Mouse (Mus musculus) liver, embryonic 16.5 days (tissue): Measurements from ENCODE around the gene Slc15a3. TPM values are rescaled to one million over a fixed set of nuclear protein-coding genes. Genes with fewer than 3 reads are reported as not detected.

Experiments
- ATAC-seq: fragments of 200-750 bp; cut with Nextera tagmentation; 2 replicates; pipeline ENCODE4 v1.8.0; 2017; ENCODE audit warnings: low read depth, mild to moderate bottlenecking, moderate number of reproducible peaks, moderate library complexity
- H3K27ac ChIP-seq: fragments of 300-500 bp; sonication (generic); 2 replicates; pipeline ENCODE4 v1.5.1; 2014; ENCODE audit warnings: mild to moderate bottlenecking, low read length
- H3K27me3 ChIP-seq: fragments of 300-500 bp; sonication (generic); 2 replicates; pipeline ENCODE4 v1.6.1; 2014; ENCODE audit warnings: low read depth, low read length, mixed read lengths; ENCODE audit not compliant: control insufficient read depth, insufficient read depth
- H3K36me3 ChIP-seq: fragments of 300-500 bp; sonication (generic); 2 replicates; pipeline ENCODE4 v1.6.1; 2014; ENCODE audit warnings: mild to moderate bottlenecking; ENCODE audit not compliant: control insufficient read depth, insufficient read depth
- H3K4me1 ChIP-seq: fragments of 300-500 bp; sonication (generic); 2 replicates; pipeline ENCODE4 v1.6.1; 2014; ENCODE audit warnings: low read depth, low read length, mixed read lengths; ENCODE audit not compliant: control insufficient read depth
- H3K4me2 ChIP-seq: fragments of 300-500 bp; sonication (generic); 2 replicates; pipeline ENCODE4 v1.6.1; 2014; ENCODE audit warnings: low read depth, low read length, mixed read lengths
- H3K4me3 ChIP-seq: fragments of 300-500 bp; sonication (generic); 2 replicates; pipeline ENCODE4 v1.5.1; 2014; ENCODE audit warnings: low read depth, mild to moderate bottlenecking, low read length
- H3K9ac ChIP-seq: fragments of 300-500 bp; sonication (generic); 2 replicates; pipeline ENCODE4 v1.6.1; 2014; ENCODE audit warnings: low read depth, low read length
- H3K9me3 ChIP-seq: fragments of 300-500 bp; sonication (generic); replicated peaks from 2 replicates; pipeline ENCODE4 v1.6.1; 2016; ENCODE audit warnings: low read length; ENCODE audit not compliant: control insufficient read depth
- WGBS: fragments of 180-500 bp; shearing (Covaris S2); extraction: QIAGEN DNeasy Blood & Tissue Kit; methylation state at CpG from one replicate; pipeline ENCODE4 v1.1.7; 2014; ENCODE audit not compliant: insufficient replicate concordance; 5-methylcytosine and 5-hydroxymethylcytosine counted together
- polyA plus RNA-seq: library from polyadenylated mRNA; unstranded; fragments of >200 nt; fragmentation: Nextera tagmentation; extraction: Ambion mirVana; gene quantifications from 2 replicates; pipeline ENCODE4 v1.2.1, GENCODE M21; 2015

Gene Slc15a3
- polyA plus RNA-seq, 1 experiment from 2014 or later = 1.8 TPM

DNA sequence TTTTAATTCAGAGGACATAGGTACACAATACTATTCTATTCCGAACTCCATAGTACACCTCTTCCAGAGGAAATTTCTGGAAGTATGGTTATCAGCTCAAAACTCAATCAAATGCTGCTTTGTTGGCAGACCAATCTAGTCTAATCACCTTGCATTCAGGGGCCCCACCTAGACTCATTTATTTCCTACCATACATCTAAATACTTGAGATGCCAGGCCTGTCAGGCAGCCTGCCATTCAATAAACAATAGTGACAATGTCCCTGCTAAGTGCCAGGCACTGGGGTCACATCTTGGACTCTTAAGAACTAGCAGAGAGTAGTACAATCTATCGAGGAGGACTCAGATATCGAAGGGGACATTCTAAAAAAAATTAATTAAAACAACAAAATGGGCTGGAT lies 52.7 kb downstream of the Slc15a3 start:
- Histone ChIP-seq H3K36me3 (no peaks in the 10 kb centered on the region), H3K4me1 (peaks cover 13% of the 10 kb centered on the region), H3K27ac (no peak overlapping the region), H3K27me3 (no peaks in the 10 kb centered on the region), H3K9me3 (no peaks in the 10 kb centered on the region), H3K4me2 (no peak overlapping the region), H3K4me3 (no peak overlapping the region), H3K9ac (no peak overlapping the region)
- ATAC-seq = no peak
- WGBS = 66% methylated on average over 3 of the region's 3 CpGs

DNA sequence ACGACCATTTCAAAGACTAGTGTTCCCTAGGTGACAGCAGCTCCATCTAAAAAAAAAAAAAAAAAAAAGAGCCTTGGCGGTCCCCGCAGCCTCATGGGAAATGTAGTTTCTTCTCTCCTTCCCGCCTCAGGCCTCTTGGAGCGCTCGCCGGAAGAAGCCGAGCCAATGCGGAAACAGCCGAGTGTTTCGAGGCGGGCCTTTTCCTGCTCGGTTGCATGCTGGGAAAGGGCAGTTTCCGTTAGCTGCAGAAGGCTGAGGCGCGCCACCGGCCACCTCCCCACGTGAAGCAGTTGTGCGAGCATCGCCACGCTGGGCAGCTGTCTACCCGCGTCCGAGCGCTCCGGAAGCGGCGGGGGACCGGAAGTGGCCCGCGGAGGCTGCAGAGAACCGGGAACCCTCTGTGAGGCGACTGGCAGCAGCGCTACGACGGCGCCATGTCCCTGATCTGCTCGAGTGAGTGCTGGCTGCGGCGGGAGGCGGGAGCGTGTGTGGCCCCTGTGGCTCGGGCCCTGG lies 55.5 kb downstream of the Slc15a3 start, which contains the start of gene Prpf19:
TSS of gene Prpf19 (plus strand) at position 216 of the 513 bp plus-strand sequence.
- H3K4me3 ChIP-seq = peak within 1 kb of the TSS; percentile 84
- WGBS = under 1% methylated on average over 42 of the region's 43 CpGs
- H3K36me3 ChIP-seq = peaks cover 6% of the 10 kb centered on the region
- H3K27ac ChIP-seq = peak within 1 kb of the TSS; percentile 78
- peak within 1 kb of the TSS; percentile 80 for H3K4me2 ChIP-seq
- peak; percentile 97 for ATAC-seq
- no peaks in the 10 kb centered on the region for H3K27me3 ChIP-seq
- peak within 1 kb of the TSS; percentile 82 for H3K9ac ChIP-seq
- peaks cover 13% of the 10 kb centered on the region for H3K4me1 ChIP-seq
- H3K9me3 ChIP-seq = no peaks in the 10 kb centered on the region

DNA sequence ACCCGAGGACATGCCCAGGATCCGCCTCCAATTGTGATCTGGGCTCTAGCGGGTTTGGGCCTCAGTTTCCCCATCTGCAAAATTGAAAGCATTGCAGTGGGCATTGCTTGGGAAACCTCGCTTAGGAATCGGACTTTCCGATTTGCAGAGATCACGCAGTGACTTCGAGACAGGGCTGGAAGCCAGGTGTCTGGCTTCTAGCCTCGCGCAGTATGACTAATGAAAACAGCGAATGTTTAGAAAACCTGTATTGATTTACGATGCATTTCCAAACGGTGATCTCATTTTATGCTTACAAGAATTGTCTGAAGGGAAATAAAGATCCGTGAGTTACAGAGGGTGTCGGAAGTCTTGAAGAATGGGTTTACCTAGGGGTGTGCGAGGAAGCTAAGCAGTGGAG lies 56.2 kb downstream of the Slc15a3 start:
- peak overlapping the region; percentile 78 for H3K27ac ChIP-seq
- no peaks in the 10 kb centered on the region for H3K27me3 ChIP-seq
- H3K4me2 ChIP-seq = peak overlapping the region; percentile 80
- peaks cover 13% of the 10 kb centered on the region for H3K4me1 ChIP-seq
- no peak for ATAC-seq
- no peaks in the 10 kb centered on the region for H3K9me3 ChIP-seq
- peaks cover 12% of the 10 kb centered on the region for H3K36me3 ChIP-seq
- H3K9ac ChIP-seq = peak overlapping the region; percentile 82
- WGBS = 1% methylated on average over 16 of the region's 16 CpGs
- peak overlapping the region; percentile 84 for H3K4me3 ChIP-seq

DNA sequence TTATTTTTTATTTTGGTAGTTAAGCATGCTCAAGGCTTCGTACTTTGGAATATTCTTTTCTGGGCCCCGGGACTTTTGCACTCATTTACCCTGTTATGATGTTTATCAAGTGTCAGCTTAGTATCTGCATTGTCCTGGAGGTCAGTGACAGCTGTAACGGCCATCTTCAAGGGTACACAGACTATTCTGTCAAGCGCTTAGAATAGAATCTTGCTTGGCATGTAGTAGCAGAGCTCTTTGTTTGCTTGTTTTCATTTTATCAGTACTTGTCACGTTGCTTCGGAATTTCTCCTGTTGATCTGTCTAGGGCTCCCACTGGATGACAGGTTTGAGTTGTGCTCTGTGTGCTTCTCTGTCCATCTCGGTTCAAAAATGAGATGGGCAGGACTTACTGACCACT lies 57.3 kb downstream of the Slc15a3 start:
- peaks cover 13% of the 10 kb centered on the region for H3K4me1 ChIP-seq
- H3K4me3 ChIP-seq = peak overlapping the region; percentile 84; the same call in 1 of the 2 replicates
- H3K27ac ChIP-seq = no peak overlapping the region
- no peak for ATAC-seq
- H3K9me3 ChIP-seq = no peaks in the 10 kb centered on the region
- peaks cover 22% of the 10 kb centered on the region for H3K36me3 ChIP-seq
- H3K9ac ChIP-seq = peak overlapping the region; percentile 82
- H3K27me3 ChIP-seq = no peaks in the 10 kb centered on the region
- 59% methylated on average over 7 of the region's 7 CpGs for WGBS
- H3K4me2 ChIP-seq = peak overlapping the region; percentile 80

DNA sequence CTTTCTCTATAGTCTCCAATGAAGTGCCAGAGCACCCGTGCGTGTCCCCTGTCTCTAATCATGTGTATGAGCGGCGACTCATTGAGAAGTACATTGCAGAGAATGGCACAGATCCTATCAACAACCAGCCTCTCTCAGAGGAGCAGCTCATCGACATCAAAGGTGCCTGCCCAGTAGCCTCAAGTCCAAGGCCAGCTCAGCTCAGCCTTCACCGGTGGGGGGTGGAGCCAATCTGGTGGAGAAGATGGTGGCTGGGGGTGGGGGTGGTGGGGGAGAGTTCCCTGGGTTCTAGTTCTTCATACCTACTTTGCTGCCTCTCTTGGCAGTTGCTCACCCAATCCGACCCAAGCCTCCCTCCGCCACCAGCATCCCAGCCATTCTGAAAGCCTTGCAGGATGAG lies 58.0 kb downstream of the Slc15a3 start:
- H3K9ac ChIP-seq = no peak overlapping the region
- peaks cover 29% of the 10 kb centered on the region for H3K36me3 ChIP-seq
- 73% methylated on average over 8 of the region's 8 CpGs for WGBS
- H3K4me3 ChIP-seq = no peak overlapping the region
- no peak overlapping the region for H3K4me2 ChIP-seq
- no peaks in the 10 kb centered on the region for H3K9me3 ChIP-seq
- H3K27ac ChIP-seq = no peak overlapping the region
- H3K27me3 ChIP-seq = no peaks in the 10 kb centered on the region
- H3K4me1 ChIP-seq = peaks cover 13% of the 10 kb centered on the region
- no peak for ATAC-seq

DNA sequence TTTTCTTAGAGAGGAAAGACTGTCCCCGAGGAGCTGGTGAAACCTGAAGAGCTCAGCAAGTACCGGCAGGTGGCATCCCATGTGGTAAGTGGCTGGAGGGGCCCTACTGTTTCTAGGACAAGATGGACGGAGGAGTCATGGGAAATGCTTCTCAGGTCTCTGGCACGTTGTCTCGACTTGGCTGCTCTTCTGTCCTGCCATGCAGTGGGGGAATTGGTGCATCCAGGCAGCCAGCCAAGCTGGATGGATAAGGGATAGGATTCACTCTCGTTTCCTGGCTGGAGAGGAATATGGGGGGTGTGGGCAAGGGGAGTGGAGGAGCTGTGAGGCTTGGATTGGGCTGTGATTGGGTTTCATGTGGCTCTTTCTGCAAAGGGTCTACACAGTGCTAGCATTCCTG lies 60.8 kb downstream of the Slc15a3 start:
- WGBS = 79% methylated on average over 6 of the region's 6 CpGs
- no peak overlapping the region for H3K4me2 ChIP-seq
- ATAC-seq = no peak
- H3K9me3 ChIP-seq = no peaks in the 10 kb centered on the region
- no peak overlapping the region for H3K4me3 ChIP-seq
- peaks cover 48% of the 10 kb centered on the region for H3K36me3 ChIP-seq
- H3K27me3 ChIP-seq = no peaks in the 10 kb centered on the region
- no peak overlapping the region for H3K9ac ChIP-seq
- H3K27ac ChIP-seq = no peak overlapping the region
- peaks cover 10% of the 10 kb centered on the region for H3K4me1 ChIP-seq

DNA sequence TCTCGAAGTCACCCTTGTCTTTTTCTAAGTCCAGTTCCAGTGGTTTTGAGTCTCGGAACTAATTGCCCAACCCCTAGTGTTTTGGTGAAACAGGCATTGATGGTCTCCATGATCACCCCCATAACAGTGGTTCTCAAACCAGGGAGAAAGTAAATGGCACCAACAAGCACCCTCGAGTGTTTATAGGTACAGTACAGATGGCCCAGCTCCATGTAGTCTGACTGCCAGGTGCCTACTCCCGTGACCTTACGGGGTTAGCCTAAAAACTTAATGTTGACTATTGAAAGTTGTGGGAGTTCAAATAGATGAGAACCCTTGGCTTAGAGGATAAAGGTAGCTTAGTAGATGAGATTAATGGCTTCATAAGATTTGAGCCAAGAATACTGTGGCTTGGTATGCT lies 61.5 kb downstream of the Slc15a3 start:
- no peak overlapping the region for H3K4me3 ChIP-seq
- H3K9me3 ChIP-seq = no peaks in the 10 kb centered on the region
- WGBS = 75% methylated on average over 5 of the region's 5 CpGs
- H3K27ac ChIP-seq = no peak overlapping the region
- peaks cover 10% of the 10 kb centered on the region for H3K4me1 ChIP-seq
- H3K36me3 ChIP-seq = peaks cover 52% of the 10 kb centered on the region
- H3K27me3 ChIP-seq = no peaks in the 10 kb centered on the region
- no peak overlapping the region for H3K4me2 ChIP-seq
- H3K9ac ChIP-seq = no peak overlapping the region
- no peak for ATAC-seq

DNA sequence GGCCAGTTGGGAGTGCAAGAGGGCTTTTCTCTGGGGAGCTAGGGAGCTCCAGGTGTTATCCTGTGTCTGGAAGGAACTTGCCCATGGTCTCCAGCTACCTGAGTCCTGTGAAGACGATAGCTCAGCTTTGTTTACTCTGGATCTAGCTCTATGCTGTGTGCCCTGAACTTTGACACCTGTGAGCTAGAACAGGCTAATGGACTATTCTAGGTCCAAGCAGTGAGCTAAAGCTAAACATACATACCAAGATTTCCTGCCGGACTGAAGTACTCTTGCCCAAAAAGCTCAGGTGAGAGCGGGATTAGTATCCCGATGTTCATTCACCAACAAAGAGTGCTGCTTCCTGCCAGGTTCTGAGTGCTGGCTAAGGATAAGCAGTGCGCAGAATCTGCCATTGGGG lies 65.0 kb downstream of the Slc15a3 start:
- WGBS = 72% methylated on average over 5 of the region's 5 CpGs
- no peak overlapping the region for H3K27ac ChIP-seq
- no peaks in the 10 kb centered on the region for H3K27me3 ChIP-seq
- no peak overlapping the region for H3K9ac ChIP-seq
- H3K4me2 ChIP-seq = no peak overlapping the region
- H3K36me3 ChIP-seq = peaks cover 51% of the 10 kb centered on the region
- H3K4me1 ChIP-seq = no peaks in the 10 kb centered on the region; the same call in 1 of the 2 replicates
- no peaks in the 10 kb centered on the region for H3K9me3 ChIP-seq
- no peak for ATAC-seq
- no peak overlapping the region for H3K4me3 ChIP-seq

DNA sequence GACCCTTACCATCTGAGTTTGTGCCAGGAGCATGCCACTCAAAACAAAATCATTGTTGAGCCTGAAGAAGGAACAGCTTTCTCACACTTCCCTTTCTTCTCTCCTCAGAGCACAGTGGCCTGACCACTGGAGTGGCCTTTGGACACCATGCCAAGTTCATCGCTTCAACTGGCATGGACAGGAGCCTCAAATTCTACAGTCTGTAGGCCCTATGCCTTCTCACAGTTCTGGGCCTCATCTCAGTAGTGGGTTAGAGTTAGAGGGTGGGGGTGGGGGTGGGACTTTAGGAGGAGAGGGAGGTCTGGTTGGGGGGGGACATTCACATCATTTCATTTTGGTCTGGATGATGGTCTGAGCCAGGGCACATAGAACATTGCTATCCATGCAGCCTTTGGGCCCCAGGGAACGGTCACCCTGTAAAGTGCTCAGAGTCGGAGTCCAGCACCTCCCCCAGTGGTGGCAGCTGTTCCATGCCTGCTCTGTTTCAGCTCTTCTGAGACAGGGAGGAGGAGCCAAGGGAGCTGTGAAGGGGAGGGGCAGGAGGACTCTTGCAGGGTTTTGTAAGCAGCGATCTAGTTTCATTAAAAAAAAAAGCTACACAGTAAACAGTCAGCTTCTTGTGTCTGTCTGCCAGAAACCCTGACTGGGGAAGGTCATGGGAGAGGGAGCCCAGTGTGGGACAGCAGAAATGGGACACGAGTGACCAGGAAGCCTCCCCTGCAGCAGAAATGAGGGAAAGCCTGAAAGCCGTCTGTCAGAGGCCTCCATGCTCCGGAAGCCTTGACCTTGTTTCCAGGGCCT lies 65.6 kb downstream of the Slc15a3 start:
- Histone ChIP-seq H3K4me2 (no peak overlapping the region), H3K9me3 (no peaks in the 10 kb centered on the region), H3K27ac (no peak overlapping the region), H3K27me3 (no peaks in the 10 kb centered on the region), H3K9ac (no peak overlapping the region), H3K4me3 (no peak overlapping the region), H3K36me3 (peaks cover 45% of the 10 kb centered on the region), H3K4me1 (no peaks in the 10 kb centered on the region; the same call in 1 of the 2 replicates)
- WGBS = 71% methylated on average over 7 of the region's 7 CpGs
- ATAC-seq = peak; percentile 27; the same call in 1 of the 2 replicates
